Mouse (Mus musculus) frontal cortex, adult 2 months (tissue): ENCODE measurements around the gene Mthfd1l. TPM values are rescaled to one million over a fixed set of nuclear protein-coding genes. Genes with fewer than 3 reads are reported as not detected.

ENCODE experiments used
- DNase-seq, 2 experiments: peaks; one replicate each; pipeline ENCODE4 v3.0.0; 2022; ENCODE audit warnings: low spot score in 1 of 2; ENCODE audit errors: extremely low spot score in 1 of 2
- polyA plus RNA-seq: library from polyadenylated mRNA; depleted of rRNA; stranded (reverse); fragments of >200 nt; gene quantifications from 2 replicates; pipeline ENCODE4 v1.2.3, GENCODE M21; 2012; rRNA removed

Gene Mthfd1l
- polyA plus RNA-seq = 6.2 and 6.3 TPM in 2 replicates

- peak; percentile 77 to 87 for DNase-seq
Observed at GRCm38 (mm10) chr10:3972981-3973588, at the start of gene Mthfd1l. Mthfd1l (plus strand) TSS chr10:3973118.

GRCm38 (mm10) chr10:3928008-3928545, 44.8 kb upstream of the Mthfd1l start:
- DNase-seq = no peak

- DNase-seq = no peak
Observed at GRCm38 (mm10) chr10:3931831-3932230, 41.1 kb upstream of the Mthfd1l start.

GRCm38 (mm10) chr10:3933311-3933940, 39.5 kb upstream of the Mthfd1l start:
- no peak for DNase-seq

- DNase-seq = no peak
Observed at GRCm38 (mm10) chr10:3936864-3937263, 36.1 kb upstream of the Mthfd1l start.

- no peak for DNase-seq
Observed at GRCm38 (mm10) chr10:3939895-3940595, 32.9 kb upstream of the Mthfd1l start.

GRCm38 (mm10) chr10:3940596-3940975, 32.3 kb upstream of the Mthfd1l start:
- DNase-seq = no peak

GRCm38 (mm10) chr10:3941054-3941757, 31.7 kb upstream of the Mthfd1l start:
- no peak for DNase-seq

GRCm38 (mm10) chr10:3942289-3942688, 30.6 kb upstream of the Mthfd1l start:
- DNase-seq = no peak

- peak in 1 of 2 experiments; percentile 81 for DNase-seq
Observed at GRCm38 (mm10) chr10:3943492-3944395, 29.2 kb upstream of the Mthfd1l start.

- DNase-seq = no peak
Observed at GRCm38 (mm10) chr10:3946871-3947270, 26.0 kb upstream of the Mthfd1l start.

GRCm38 (mm10) chr10:3947346-3947745, 25.6 kb upstream of the Mthfd1l start:
- DNase-seq = no peak

- DNase-seq = no peak
Observed at GRCm38 (mm10) chr10:3949306-3949705, 23.6 kb upstream of the Mthfd1l start.

- DNase-seq = no peak
Observed at GRCm38 (mm10) chr10:3956471-3956870, 16.4 kb upstream of the Mthfd1l start.

- no peak for DNase-seq
Observed at GRCm38 (mm10) chr10:3958591-3958990, 14.3 kb upstream of the Mthfd1l start.

GRCm38 (mm10) chr10:3969026-3969425, 3.9 kb upstream of the Mthfd1l start:
- DNase-seq = no peak

- no peak for DNase-seq
Observed at GRCm38 (mm10) chr10:3972237-3972636, 681 bp upstream of the Mthfd1l start.

- peak; percentile 58 to 84 for DNase-seq
Observed at GRCm38 (mm10) chr10:3973589-3974070, 712 bp downstream of the Mthfd1l start.

- no peak for DNase-seq
Observed at GRCm38 (mm10) chr10:3974380-3974779, 1.5 kb downstream of the Mthfd1l start.
